In genomic region chr6:22408808-22409589, GRCm38 (mm10) we compare ENCODE assay signal across 17 mouse cellular contexts. TPM values are rescaled to one million over a fixed set of nuclear protein-coding genes. Genes with fewer than 3 reads are reported as not detected.
DNase-seq lines count a peak whose midpoint lies in the region; ATAC-seq and TF ChIP-seq lines count a peak whose summit lies in the region.
"Had no signal": no experiment of that assay in that cellular context is flagged by ENCODE, and none has a peak within 500 bp of the region (broad histone marks: within the 10 kb centered on the region; RNA-seq: fewer than 3 reads in every experiment).

No protein-coding gene starts in this region.

- H3K27me3 ChIP-seq in thymus, adult 2 months (ENCODE audit: control insufficient read depth, insufficient read depth, low read length): no peaks in the 10 kb centered on the region
- no peaks in the 10 kb centered on the region for H3K27me3 ChIP-seq in intestine, embryonic 15.5 days (replicated peaks)
- H3K27me3 ChIP-seq: embryonic facial prominence, embryonic 12.5 days; heart, embryonic 15.5 days; hindbrain, embryonic 15.5 days; limb, embryonic 15.5 days; Patski had no signal

- ATAC-seq in megakaryocyte-erythroid progenitor cell, adult 5-6 weeks (replicated peaks; ENCODE audit: low FRiP score, low TSS enrichment, poor library complexity, severe bottlenecking): peak; percentile 57
- no peak for ATAC-seq in intestine, embryonic 15.5 days
- ATAC-seq: Patski had no signal

- H3K4me2 ChIP-seq in intestine, embryonic 15.5 days (replicated peaks): no peak overlapping the region
- H3K4me2 ChIP-seq: embryonic facial prominence, embryonic 12.5 days; heart, embryonic 15.5 days; hindbrain, embryonic 15.5 days; limb, embryonic 15.5 days had no signal

- H3K9me3 ChIP-seq in intestine, embryonic 15.5 days: no peaks in the 10 kb centered on the region
- H3K9me3 ChIP-seq: embryonic facial prominence, embryonic 12.5 days; heart, embryonic 15.5 days; hindbrain, embryonic 15.5 days; limb, embryonic 15.5 days had no signal

- peak overlapping the region; percentile 19 for H3K4me3 ChIP-seq in thymus, adult 2 months (ENCODE audit: control insufficient read depth, insufficient read depth, low read length)
- 0 out of 2 replicates have a peak overlapping the region, but pooled peaks have one; percentile 12 for H3K4me3 ChIP-seq in brown adipose tissue, adult 24 weeks (ENCODE audit: insufficient read depth, low read depth, low read length)
- no peak overlapping the region for H3K4me3 ChIP-seq in intestine, embryonic 15.5 days (replicated peaks)
- H3K4me3 ChIP-seq: embryonic facial prominence, embryonic 12.5 days; heart, embryonic 15.5 days; hindbrain, embryonic 15.5 days; layer of hippocampus, adult 2 months; limb, embryonic 15.5 days had no signal

- H3K9ac ChIP-seq in intestine, embryonic 15.5 days: no peak overlapping the region
- H3K9ac ChIP-seq: embryonic facial prominence, embryonic 12.5 days; heart, embryonic 15.5 days; hindbrain, embryonic 15.5 days; limb, embryonic 15.5 days had no signal

- TF ChIP-seq CTCF in thymus, adult 2 months (IDR thresholded peaks at IDR 0.05; ENCODE audit: borderline replicate concordance, control insufficient read depth, extremely low read depth, insufficient read depth, low read length, poor library complexity): no peak

- peaks cover 10% of the 10 kb centered on the region for H3K4me1 ChIP-seq in thymus, adult 2 months (replicated peaks; ENCODE audit: control insufficient read depth, insufficient read depth, low read length)
- no peaks in the 10 kb centered on the region for H3K4me1 ChIP-seq in brown adipose tissue, adult 24 weeks (ENCODE audit: control insufficient read depth, insufficient read depth, insufficient read length, low read length)
- no peaks in the 10 kb centered on the region for H3K4me1 ChIP-seq in intestine, embryonic 15.5 days (replicated peaks)
- H3K4me1 ChIP-seq: hindbrain, embryonic 15.5 days had no signal

- DNase-seq in thymus, adult 2 months: no peak
- no peak for DNase-seq in thymus, adult 18-20 months
- DNase-seq in natural killer cell, adult 2 months (ENCODE audit: low spot score in 2 of 2): no peak
- no peak for DNase-seq in left cerebral cortex, adult 11 months (ENCODE audit: low spot score)
- DNase-seq: adrenal gland, adult 8-10 months; cerebellum, postnatal 36 days; gastrocnemius, postnatal 25 days; midbrain, embryonic 14.5 days had no signal

- no peak for TF ChIP-seq POLR2A in thymus, adult 2 months (IDR thresholded peaks at IDR 0.05; ENCODE audit: control insufficient read depth, extremely low read depth, insufficient read depth, low read length, poor library complexity)

- peak overlapping the region; percentile 76 for H3K27ac ChIP-seq in thymus, adult 2 months (ENCODE audit: control insufficient read depth, insufficient read depth, low read length)
- no peak overlapping the region for H3K27ac ChIP-seq in brown adipose tissue, adult 24 weeks (replicated peaks; ENCODE audit: low read depth, low read length)
- no peak overlapping the region for H3K27ac ChIP-seq in intestine, embryonic 15.5 days
- H3K27ac ChIP-seq: embryonic facial prominence, embryonic 12.5 days; heart, embryonic 15.5 days; hindbrain, embryonic 15.5 days; layer of hippocampus, adult 2 months; limb, embryonic 15.5 days had no signal

- H3K36me3 ChIP-seq in thymus, adult 2 months (ENCODE audit: control insufficient read depth, insufficient read depth, low read length): no peaks in the 10 kb centered on the region
- H3K36me3 ChIP-seq in intestine, embryonic 15.5 days: no peaks in the 10 kb centered on the region
- H3K36me3 ChIP-seq: embryonic facial prominence, embryonic 12.5 days; heart, embryonic 15.5 days; hindbrain, embryonic 15.5 days; limb, embryonic 15.5 days had no signal

- 6% methylated on average over 7 of the region's 7 CpGs for WGBS in thymus, adult 2 months
- WGBS in intestine, embryonic 15.5 days: 69% methylated on average over 7 of the region's 7 CpGs

RNA-seq across cellular contexts. Expression of gene Fam3c, which starts 53.0 kb away (rescaled TPM):
- polyA plus RNA-seq in thymus, adult 2 months (2012; rRNA removed): 3.8 and 3.9 TPM in 2 replicates
- 24.9 and 26.4 TPM in 2 replicates for polyA plus RNA-seq in brown adipose tissue, adult 24 weeks (2012; ENCODE audit: insufficient read depth, insufficient read length, missing spikeins)
- 12.6 and 18.4 TPM in 2 replicates for total RNA-seq in megakaryocyte-erythroid progenitor cell, adult 5-6 weeks (2014; fragmentation: Nextera tagmentation)
- 49.3 and 75.9 TPM in 2 replicates for total RNA-seq in megakaryocyte-erythroid progenitor cell, adult 5-6 weeks (2017)
- 45.8 and 48.1 TPM in 2 replicates for polyA plus RNA-seq in intestine, embryonic 15.5 days (2015; fragmentation: Nextera tagmentation; extraction: Ambion mirVana)
